Comparison of ENCODE assay signal across 19 mouse cellular contexts in genomic region chr17:47853336-47853735, GRCm38 (mm10). TPM values are rescaled to one million over a fixed set of nuclear protein-coding genes. Genes with fewer than 3 reads are reported as not detected.
"Had no signal": no experiment of that assay in that cellular context is flagged by ENCODE, and none has a peak within 500 bp of the region (broad histone marks: within the 10 kb centered on the region; RNA-seq: fewer than 3 reads in every experiment).

No protein-coding gene starts in this region.

- ATAC-seq: midbrain, embryonic 13.5 days; midbrain, embryonic 16.5 days had no signal

- H3K27ac ChIP-seq: midbrain, embryonic 10.5 days; midbrain, embryonic 13.5 days; neural tube, embryonic 13.5 days; neural tube, embryonic 15.5 days had no signal

- H3K36me3 ChIP-seq: midbrain, embryonic 10.5 days; midbrain, embryonic 13.5 days; neural tube, embryonic 13.5 days; neural tube, embryonic 15.5 days had no signal

- H3K9ac ChIP-seq: lung, embryonic 14.5 days; midbrain, embryonic 13.5 days; neural tube, embryonic 13.5 days; neural tube, embryonic 15.5 days had no signal

- H3K4me3 ChIP-seq: midbrain, embryonic 10.5 days; midbrain, embryonic 13.5 days; myocyte; neural tube, embryonic 13.5 days; neural tube, embryonic 15.5 days had no signal

- H3K9me3 ChIP-seq: midbrain, embryonic 13.5 days; neural tube, embryonic 15.5 days had no signal

- H3K4me2 ChIP-seq: lung, embryonic 14.5 days; midbrain, embryonic 13.5 days; neural tube, embryonic 13.5 days; neural tube, embryonic 15.5 days had no signal

- DNase-seq: lung, adult 18-20 months; lung, embryonic 14.5 days; lung, postnatal 10 days; lung, postnatal 4 days; retina, postnatal 1 day; right cerebral cortex, adult 18-20 months; right cerebral cortex, postnatal 25 days; right cerebral cortex, postnatal 4 days; spleen, adult 18-20 months; thymus, adult 18-20 months; thymus, postnatal 25 days; thymus, postnatal 4 days had no signal

RNA-seq across cellular contexts. Expression of gene Mdfi, which starts 18.8 kb away (rescaled TPM):
- total RNA-seq: megakaryocyte, adult 5-6 weeks had no signal
